Mouse (Mus musculus) heart, postnatal 0 days (tissue): Measurements from ENCODE around the gene Slc25a23.

Source experiments
- CTCF ChIP-seq: IDR thresholded peaks from 2 replicates; pipeline ENCODE4 v1.5.1; 2016; ENCODE audit warnings: antibody characterized with exemption, control low read depth, low read depth
- EP300 ChIP-seq: IDR thresholded peaks from 2 replicates; pipeline ENCODE4 v1.6.1; 2016; ENCODE audit warnings: antibody characterized with exemption, low read depth

DNA sequence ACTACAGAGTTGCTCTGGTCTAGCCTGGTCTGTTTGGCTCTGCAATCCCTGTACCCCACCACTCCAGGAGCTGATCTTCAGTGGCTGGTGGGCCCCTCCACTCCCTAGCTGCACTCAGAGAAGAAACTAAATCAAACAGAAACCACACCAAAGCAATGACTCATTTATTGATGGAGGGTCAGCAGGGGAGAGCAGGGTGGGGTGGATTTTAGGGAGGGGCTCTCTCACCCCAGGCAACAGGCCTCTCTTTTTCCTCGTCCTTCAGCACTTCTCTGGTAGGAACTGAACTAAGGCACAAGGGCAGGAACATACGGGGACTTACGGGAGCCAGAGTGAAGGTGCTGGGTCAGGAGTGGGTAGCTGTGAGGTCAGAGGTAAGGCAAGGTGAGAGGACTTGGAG lies 20.3 kb upstream of the Slc25a23 start:
- TF ChIP-seq EP300: no peak
- no peak for TF ChIP-seq CTCF
